In genomic region chr17:79995091-79995691, GRCm38 (mm10) we compare ENCODE assay signal across 17 mouse cellular contexts.
A peak's percentile ranks its signal among the peaks of the same experiment; 100 is the strongest.
DNase-seq lines count a peak whose midpoint lies in the region; ATAC-seq and TF ChIP-seq lines count a peak whose summit lies in the region.
"Had no signal": no experiment of that assay in that cellular context is flagged by ENCODE, and none has a peak within 500 bp of the region (broad histone marks: within the 10 kb centered on the region; RNA-seq: fewer than 3 reads in every experiment).

No protein-coding gene starts in this region.

- no peak for ATAC-seq in liver, embryonic 11.5 days (replicated peaks; ENCODE audit: low FRiP score)
- ATAC-seq: forebrain, postnatal 0 days; intestine, embryonic 16.5 days had no signal

- no peaks in the 10 kb centered on the region for H3K9me3 ChIP-seq in liver, embryonic 11.5 days (ENCODE audit: control insufficient read depth, low read length)
- H3K9me3 ChIP-seq: hindbrain, embryonic 10.5 days; limb, embryonic 13.5 days; midbrain, embryonic 12.5 days had no signal

- no peak overlapping the region for H3K9ac ChIP-seq in liver, adult 2 months (ENCODE audit: low read depth, low read length)
- H3K9ac ChIP-seq in liver, embryonic 11.5 days (ENCODE audit: low read depth, low read length), result no peak overlapping the region
- H3K9ac ChIP-seq: forebrain, postnatal 0 days; limb, embryonic 13.5 days; midbrain, embryonic 12.5 days had no signal

- H3K4me3 ChIP-seq in liver, adult 2 months (ENCODE audit: insufficient read depth, low read depth, low read length), result no peak overlapping the region
- no peak overlapping the region for H3K4me3 ChIP-seq in liver, embryonic 11.5 days (ENCODE audit: low read depth, low read length)
- no peak overlapping the region for H3K4me3 ChIP-seq in brown adipose tissue, adult 24 weeks (ENCODE audit: insufficient read depth, low read depth, low read length)
- H3K4me3 ChIP-seq: hindbrain, embryonic 10.5 days; left cerebral cortex, adult 2 months; limb, embryonic 13.5 days; midbrain, embryonic 12.5 days had no signal

- 39% methylated on average over 3 of the region's 3 CpGs for WGBS in liver, adult 2 months
- WGBS in liver, embryonic 11.5 days, result 82% methylated on average over 3 of the region's 3 CpGs

- no peak for TF ChIP-seq CTCF in liver, adult 2 months (IDR thresholded peaks at IDR 0.05; ENCODE audit: low read depth, low read length)

- peak overlapping the region; percentile 85 for H3K27ac ChIP-seq in liver, adult 2 months (replicated peaks; ENCODE audit: insufficient read depth, low read depth, low read length)
- H3K27ac ChIP-seq in liver, embryonic 11.5 days (ENCODE audit: low read depth, low read length), result no peak overlapping the region
- H3K27ac ChIP-seq in brown adipose tissue, adult 24 weeks (replicated peaks; ENCODE audit: low read depth, low read length), result peak overlapping the region; percentile 93
- H3K27ac ChIP-seq: hindbrain, embryonic 10.5 days; kidney, postnatal 0 days; left cerebral cortex, adult 2 months; limb, embryonic 13.5 days; macrophage; midbrain, embryonic 12.5 days had no signal

- H3K4me1 ChIP-seq in liver, adult 2 months (ENCODE audit: control insufficient read depth, insufficient read depth, low read length), result peaks cover 7% of the 10 kb centered on the region
- H3K4me1 ChIP-seq in liver, embryonic 11.5 days (replicated peaks; ENCODE audit: control insufficient read depth, insufficient read depth, low read length), result no peaks in the 10 kb centered on the region
- H3K4me1 ChIP-seq in brown adipose tissue, adult 24 weeks (ENCODE audit: control insufficient read depth, insufficient read depth, insufficient read length, low read length), result peaks cover 2% of the 10 kb centered on the region; the same call in 1 of the 2 replicates
- H3K4me1 ChIP-seq: midbrain, embryonic 12.5 days had no signal

- no peaks in the 10 kb centered on the region for H3K79me2 ChIP-seq in liver, adult 2 months (ENCODE audit: control insufficient read depth, insufficient read depth, low read length)

- no peak overlapping the region for H3K4me2 ChIP-seq in liver, embryonic 11.5 days
- H3K4me2 ChIP-seq: limb, embryonic 13.5 days; midbrain, embryonic 12.5 days had no signal

- no peaks in the 10 kb centered on the region for H3K27me3 ChIP-seq in liver, adult 2 months (ENCODE audit: control insufficient read depth, insufficient read depth, low read length)
- H3K27me3 ChIP-seq in liver, embryonic 11.5 days (replicated peaks; ENCODE audit: control insufficient read depth, insufficient read depth, low read length), result no peaks in the 10 kb centered on the region
- H3K27me3 ChIP-seq: limb, embryonic 13.5 days; midbrain, embryonic 12.5 days had no signal

- TF ChIP-seq POLR2A in liver, adult 2 months (IDR thresholded peaks at IDR 0.05; ENCODE audit: extremely low read depth, insufficient read depth, low read length), result no peak

- H3K36me3 ChIP-seq in liver, adult 2 months (ENCODE audit: control insufficient read depth, insufficient read depth, low read length), result no peaks in the 10 kb centered on the region
- no peaks in the 10 kb centered on the region for H3K36me3 ChIP-seq in liver, embryonic 11.5 days (ENCODE audit: control insufficient read depth, insufficient read depth, low read length)
- H3K36me3 ChIP-seq: hindbrain, embryonic 10.5 days; limb, embryonic 13.5 days; midbrain, embryonic 12.5 days had no signal

- DNase-seq in cerebellum, postnatal 25 days, result peak; percentile 39 to 51
- no peak for DNase-seq in cerebellum, adult 9-11 months
- peak; percentile 100 for DNase-seq in liver, adult 2 months (ENCODE audit: extremely low read depth, low read depth, low spot score)
- DNase-seq in liver, embryonic 11.5 days (ENCODE audit: low spot score), result no peak
- peak; percentile 95 for DNase-seq in gonadal fat pad, adult 2 months (ENCODE audit: low read depth)
- DNase-seq in natural killer cell, adult 2 months (ENCODE audit: low spot score in 2 of 2), result no peak
- DNase-seq in thymus, postnatal 0 days (ENCODE audit: low spot score), result no peak
- DNase-seq: forebrain, postnatal 0 days; lung, adult 2 months had no signal

Comparison
In these comparisons a context has a peak if more than half of its experiments do, and no peak if none do; other contexts are left out.
1. DNase-seq: peak in cerebellum, postnatal 25 days (2 of 2), liver, adult 2 months (single experiment) and gonadal fat pad, adult 2 months (single experiment); none in cerebellum, adult 9-11 months (single experiment), liver, embryonic 11.5 days (single experiment), natural killer cell, adult 2 months (0 of 2) and thymus, postnatal 0 days (single experiment).